Mouse (Mus musculus): ENCODE results near the gene Prkaca. TPM values are rescaled to one million over a fixed set of nuclear protein-coding genes. Genes with fewer than 3 reads are reported as not detected.
A peak's percentile ranks its signal among the peaks of the same experiment; 100 is the strongest.

The Prkaca gene
- polyA plus RNA-seq, 1 experiment: 181 TPM

DNA sequence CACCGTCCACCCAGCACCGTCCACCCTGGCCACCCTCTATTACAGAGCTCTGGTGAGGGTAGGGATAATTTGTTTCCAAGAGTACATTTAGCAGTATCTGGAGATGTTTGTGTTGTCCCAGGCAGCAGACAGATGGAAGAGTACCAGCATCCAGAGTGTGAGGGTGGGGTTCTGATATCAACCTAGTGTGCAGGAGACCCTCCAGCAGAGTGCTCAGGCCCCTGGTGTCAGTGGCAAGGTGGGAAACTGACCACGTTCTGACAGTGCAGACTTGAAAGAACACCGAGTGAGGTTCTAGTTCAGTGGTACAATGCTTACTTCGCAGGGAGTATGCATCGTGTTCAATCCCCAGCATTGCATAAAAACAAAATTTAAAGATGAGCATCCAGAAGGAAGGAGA, 1.1 kb upstream of the Prkaca start:
- no peak for TF ChIP-seq CTCF (IDR thresholded peaks at IDR 0.05; ENCODE audit: extremely low read depth, insufficient read depth, low read length)
- TF ChIP-seq POLR2A (IDR thresholded peaks at IDR 0.05; ENCODE audit: extremely low read depth, insufficient read depth, low read length): no peak
- H3K27ac ChIP-seq (ENCODE audit: insufficient read depth, low read length): no peak overlapping the region
- peak overlapping the region; percentile 53; the same call in 1 of the 2 replicates for H3K4me3 ChIP-seq (ENCODE audit: insufficient read depth, low read length)
- H3K4me1 ChIP-seq (ENCODE audit: control insufficient read depth, insufficient read depth, low read length): no peaks in the 10 kb centered on the region

DNA sequence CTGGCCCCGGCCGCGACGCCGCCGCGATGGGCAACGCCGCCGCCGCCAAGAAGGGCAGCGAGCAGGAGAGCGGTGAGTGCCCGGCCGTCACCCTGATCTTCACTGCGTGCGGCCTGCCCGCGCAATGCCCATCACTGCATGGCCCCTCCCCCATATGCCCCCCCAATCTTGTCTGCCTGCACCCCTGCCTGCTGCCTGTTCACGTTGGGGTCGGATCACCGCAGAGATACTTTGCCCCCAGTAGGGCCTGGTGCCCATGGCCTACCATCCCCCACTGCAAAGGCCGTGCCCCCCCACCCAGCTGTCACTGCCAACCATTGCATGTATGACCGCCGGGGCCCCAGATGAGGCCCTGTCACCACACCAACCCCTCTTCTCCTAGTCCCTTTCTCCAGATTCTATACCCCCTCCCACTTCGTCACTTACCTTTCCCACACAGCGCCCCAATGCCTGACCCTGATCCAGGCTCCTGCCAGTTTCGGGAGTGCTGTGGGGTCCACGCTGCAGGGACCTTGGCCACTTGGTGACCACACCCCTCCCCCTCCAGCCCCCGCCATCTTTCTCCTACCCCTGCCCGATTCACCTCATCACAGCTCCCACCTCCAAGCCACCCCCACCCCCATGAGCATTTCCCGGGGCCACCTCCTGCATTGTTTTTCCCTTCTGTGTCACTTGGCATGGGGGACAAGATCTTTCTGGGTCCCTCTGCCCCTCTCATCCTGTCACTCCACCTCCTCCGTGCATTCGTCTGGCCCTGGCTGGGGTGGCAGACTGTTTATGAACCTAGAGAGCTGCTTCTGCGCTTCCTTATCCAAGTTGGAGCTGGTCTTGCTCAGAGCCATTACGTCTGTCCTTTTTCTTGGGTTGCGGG, 603 bp downstream of the Prkaca start:
- TF ChIP-seq CTCF (IDR thresholded peaks at IDR 0.05; ENCODE audit: extremely low read depth, insufficient read depth, low read length) (no peak), POLR2A (IDR thresholded peaks at IDR 0.05; ENCODE audit: extremely low read depth, insufficient read depth, low read length) (no peak)
- H3K27ac ChIP-seq (ENCODE audit: insufficient read depth, low read length): peak overlapping the region; percentile 87

DNA sequence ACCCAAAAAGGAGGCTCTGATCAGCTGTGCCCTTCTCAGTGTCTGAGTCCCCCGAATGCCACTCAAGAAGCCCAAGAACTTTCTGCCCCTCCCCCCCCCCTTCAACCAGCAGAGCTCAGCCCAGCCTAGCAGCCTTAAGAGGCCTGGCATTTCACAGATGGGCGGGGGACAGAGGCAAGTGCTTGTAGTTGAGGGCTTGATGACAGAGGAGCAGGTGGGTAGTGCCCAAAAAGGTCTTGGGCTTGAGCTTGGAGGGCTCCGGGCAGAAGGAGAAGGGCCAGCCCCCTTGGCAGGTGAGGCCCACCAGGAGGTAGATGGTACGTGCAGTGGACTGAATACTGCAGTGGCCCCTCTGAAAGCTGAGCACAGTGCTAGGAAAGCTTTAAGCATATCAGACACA, 1.7 kb downstream of the Prkaca start:
- Histone ChIP-seq H3K4me1 (ENCODE audit: control insufficient read depth, insufficient read depth, low read length) (peaks cover 9% of the 10 kb centered on the region), H3K4me3 (ENCODE audit: insufficient read depth, low read length) (no peak overlapping the region; the same call in 1 of the 2 replicates), H3K27ac (ENCODE audit: insufficient read depth, low read length) (no peak overlapping the region)
- no peak for TF ChIP-seq POLR2A (IDR thresholded peaks at IDR 0.05; ENCODE audit: extremely low read depth, insufficient read depth, low read length)
- no peak for TF ChIP-seq CTCF (IDR thresholded peaks at IDR 0.05; ENCODE audit: extremely low read depth, insufficient read depth, low read length)

More for the DNA sequence above, 603 bp downstream of the Prkaca start:
- Histone ChIP-seq H3K4me1 (ENCODE audit: control insufficient read depth, insufficient read depth, low read length) (peaks cover 9% of the 10 kb centered on the region), H3K4me3 (ENCODE audit: insufficient read depth, low read length) (peak overlapping the region; percentile 99)

DNA sequence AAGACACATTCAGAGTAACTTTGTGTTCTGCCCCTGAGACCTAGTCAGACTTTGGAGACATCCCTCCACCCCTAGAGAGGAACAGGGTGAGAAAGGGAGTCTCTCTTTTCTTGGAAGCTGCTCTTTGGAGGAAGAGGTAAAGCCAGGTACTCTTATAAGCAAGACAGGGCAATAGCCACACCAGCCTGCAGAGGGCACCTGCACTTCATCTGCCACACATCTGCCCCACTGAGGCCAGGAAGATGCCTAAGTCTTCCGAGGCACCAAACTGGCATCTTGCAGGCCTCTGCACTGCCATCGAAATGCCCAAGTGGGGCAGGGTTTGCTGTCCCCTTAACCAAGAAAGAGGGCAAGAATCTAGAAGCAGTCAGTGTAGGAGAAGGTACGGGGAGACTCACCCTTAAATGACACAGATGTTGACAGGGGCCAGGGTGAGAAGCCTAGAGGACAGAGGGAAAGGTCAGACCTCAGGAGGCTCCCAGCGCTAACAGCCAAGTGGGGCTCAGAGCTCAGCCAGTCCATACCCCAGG, 3.4 kb downstream of the Prkaca start:
- H3K27ac ChIP-seq (ENCODE audit: insufficient read depth, low read length): no peak overlapping the region
- no peak for TF ChIP-seq POLR2A (IDR thresholded peaks at IDR 0.05; ENCODE audit: extremely low read depth, insufficient read depth, low read length)
- TF ChIP-seq CTCF (IDR thresholded peaks at IDR 0.05; ENCODE audit: extremely low read depth, insufficient read depth, low read length): 0 out of 2 replicates have a peak, but pooled peaks have one; percentile 21
- H3K4me3 ChIP-seq (ENCODE audit: insufficient read depth, low read length): no peak overlapping the region
- peaks cover 9% of the 10 kb centered on the region for H3K4me1 ChIP-seq (ENCODE audit: control insufficient read depth, insufficient read depth, low read length)

- no peak overlapping the region for H3K27ac ChIP-seq (ENCODE audit: insufficient read depth, low read length)
- TF ChIP-seq POLR2A (IDR thresholded peaks at IDR 0.05; ENCODE audit: extremely low read depth, insufficient read depth, low read length): no peak
- TF ChIP-seq CTCF (IDR thresholded peaks at IDR 0.05; ENCODE audit: extremely low read depth, insufficient read depth, low read length): peak; percentile 11; the same call in 1 of the 2 replicates
- H3K4me1 ChIP-seq (ENCODE audit: control insufficient read depth, insufficient read depth, low read length): peaks cover 9% of the 10 kb centered on the region
- no peak overlapping the region for H3K4me3 ChIP-seq (ENCODE audit: insufficient read depth, low read length)
Measured at GRCm38 (mm10) chr8:83976779-83977350, 4.1 kb downstream of the Prkaca start.

DNA sequence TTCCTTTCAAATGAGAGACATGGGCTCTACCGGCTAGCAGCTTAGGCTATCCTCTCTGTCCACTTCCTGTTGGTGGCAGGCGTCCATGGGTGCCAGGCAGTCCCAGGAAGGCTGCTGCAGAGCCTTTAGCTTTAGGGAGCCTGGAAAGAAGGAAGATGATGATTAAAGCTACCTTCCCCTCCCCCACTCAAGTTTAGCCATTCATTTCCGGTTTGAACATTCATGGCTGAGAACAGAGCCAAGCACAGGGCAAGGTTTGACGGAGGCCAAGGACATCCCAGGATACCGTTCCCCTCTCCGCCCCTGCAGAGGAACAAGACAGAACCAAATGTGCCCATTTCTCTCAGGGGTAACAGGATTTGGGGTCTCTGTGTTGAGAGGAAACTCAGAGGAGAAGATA, 4.9 kb downstream of the Prkaca start:
- Histone ChIP-seq H3K4me1 (ENCODE audit: control insufficient read depth, insufficient read depth, low read length) (peaks cover 9% of the 10 kb centered on the region), H3K27ac (ENCODE audit: insufficient read depth, low read length) (no peak overlapping the region), H3K4me3 (ENCODE audit: insufficient read depth, low read length) (no peak overlapping the region)
- TF ChIP-seq POLR2A (IDR thresholded peaks at IDR 0.05; ENCODE audit: extremely low read depth, insufficient read depth, low read length) (no peak), CTCF (IDR thresholded peaks at IDR 0.05; ENCODE audit: extremely low read depth, insufficient read depth, low read length) (no peak)

DNA sequence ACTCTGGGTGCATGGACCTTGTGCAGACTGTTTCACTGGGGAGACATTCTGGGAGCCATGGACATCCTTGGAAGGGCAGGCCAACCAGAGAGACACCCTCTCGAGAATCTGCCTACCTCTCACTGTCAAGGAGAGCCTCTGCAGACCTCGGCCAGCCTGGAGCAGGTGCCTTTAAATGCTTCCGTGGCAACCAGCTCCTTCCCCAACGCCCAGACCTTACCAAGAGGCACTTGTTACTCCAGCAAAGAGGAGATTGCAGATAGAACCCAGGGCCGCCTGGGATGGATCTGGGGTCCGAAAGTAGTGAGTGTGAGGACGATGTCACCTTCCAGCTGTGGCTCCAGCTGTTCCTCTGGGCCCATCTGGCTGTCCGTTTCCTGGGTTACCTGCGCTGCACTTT, 5.4 kb downstream of the Prkaca start:
- Histone ChIP-seq H3K4me1 (ENCODE audit: control insufficient read depth, insufficient read depth, low read length) (peaks cover 9% of the 10 kb centered on the region), H3K27ac (ENCODE audit: insufficient read depth, low read length) (no peak overlapping the region), H3K4me3 (ENCODE audit: insufficient read depth, low read length) (no peak overlapping the region)
- TF ChIP-seq POLR2A (IDR thresholded peaks at IDR 0.05; ENCODE audit: extremely low read depth, insufficient read depth, low read length): no peak

DNA sequence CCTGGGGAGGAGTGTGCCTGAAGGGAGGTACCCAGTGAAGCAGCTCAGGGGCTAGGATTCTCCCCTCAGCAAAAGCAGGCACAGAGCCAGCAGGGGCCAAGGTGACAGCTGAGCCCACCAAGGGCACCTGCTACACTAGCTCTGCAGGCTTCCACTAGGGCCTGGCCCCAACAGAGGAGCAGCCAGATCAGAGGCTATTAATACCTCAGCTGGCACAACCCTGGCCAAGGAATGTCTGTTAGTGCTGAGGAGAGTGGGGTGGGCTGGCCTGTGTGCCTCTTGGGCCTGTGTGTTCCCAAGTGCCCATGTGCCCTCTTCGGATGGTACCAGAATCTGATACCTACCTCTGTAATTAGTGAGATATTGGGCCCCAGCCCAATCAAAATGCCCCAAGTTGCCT, 7.5 kb downstream of the Prkaca start:
- Histone ChIP-seq H3K4me1 (ENCODE audit: control insufficient read depth, insufficient read depth, low read length) (peaks cover 9% of the 10 kb centered on the region), H3K4me3 (ENCODE audit: insufficient read depth, low read length) (no peak overlapping the region), H3K27ac (ENCODE audit: insufficient read depth, low read length) (no peak overlapping the region)
- TF ChIP-seq POLR2A (IDR thresholded peaks at IDR 0.05; ENCODE audit: extremely low read depth, insufficient read depth, low read length) (no peak), CTCF (IDR thresholded peaks at IDR 0.05; ENCODE audit: extremely low read depth, insufficient read depth, low read length) (no peak)

DNA sequence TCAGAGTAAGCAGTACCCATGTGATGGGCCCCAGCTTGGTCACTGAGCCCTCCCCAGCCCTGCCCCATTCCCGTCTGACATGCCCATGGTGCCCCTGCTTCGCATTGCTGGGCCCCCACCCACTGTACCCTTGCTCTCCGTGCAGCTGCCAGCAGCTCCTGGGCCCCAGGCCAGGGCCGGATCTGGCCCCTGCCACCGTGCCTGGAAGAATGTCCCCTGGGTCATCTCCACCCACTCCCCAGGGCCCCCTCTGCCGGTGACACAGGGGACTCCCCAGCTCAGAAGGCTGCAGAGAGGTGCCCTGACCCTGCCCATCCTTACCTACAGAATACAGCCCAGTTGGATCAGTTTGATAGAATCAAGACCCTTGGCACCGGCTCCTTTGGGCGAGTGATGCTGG, 8.1 kb downstream of the Prkaca start:
- no peak for TF ChIP-seq POLR2A (IDR thresholded peaks at IDR 0.05; ENCODE audit: extremely low read depth, insufficient read depth, low read length)
- TF ChIP-seq CTCF (IDR thresholded peaks at IDR 0.05; ENCODE audit: extremely low read depth, insufficient read depth, low read length): no peak
- Histone ChIP-seq H3K4me1 (ENCODE audit: control insufficient read depth, insufficient read depth, low read length) (peaks cover 9% of the 10 kb centered on the region), H3K4me3 (ENCODE audit: insufficient read depth, low read length) (no peak overlapping the region), H3K27ac (ENCODE audit: insufficient read depth, low read length) (no peak overlapping the region)
